Mouse (Mus musculus): ENCODE results near the gene Spsb3. TPM values are rescaled to one million over a fixed set of nuclear protein-coding genes. Genes with fewer than 3 reads are reported as not detected.

Spsb3 gene
- polyA plus RNA-seq, 1 experiment = 47.2 TPM

- peak; percentile 35; the same call in 1 of the 2 replicates for TF ChIP-seq POLR2A (IDR thresholded peaks at IDR 0.05; ENCODE audit: borderline replicate concordance, control insufficient read depth, low read depth, low read length)
- TF ChIP-seq CTCF (IDR thresholded peaks at IDR 0.05; ENCODE audit: control insufficient read depth, insufficient read depth, low read length) = no peak
- 63% methylated on average over 6 of the region's 6 CpGs for WGBS
- no peak overlapping the region for H3K4me3 ChIP-seq (replicated peaks; ENCODE audit: control insufficient read depth, low read depth, low read length)
- peaks cover 3% of the 10 kb centered on the region; the same call in 1 of the 2 replicates for H3K4me1 ChIP-seq (ENCODE audit: control insufficient read depth, insufficient read depth, low read length)
- H3K27ac ChIP-seq (ENCODE audit: control insufficient read depth, insufficient read depth, low read depth, low read length, poor library complexity) = peak overlapping the region; percentile 85
Measured at GRCm38 (mm10) chr17:24858967-24859366, 27.5 kb upstream of the Spsb3 start.

GRCm38 (mm10) chr17:24860076-24860475 lies 26.4 kb upstream of the Spsb3 start:
- Histone ChIP-seq H3K4me1 (ENCODE audit: control insufficient read depth, insufficient read depth, low read length) (peaks cover 3% of the 10 kb centered on the region; the same call in 1 of the 2 replicates), H3K4me3 (replicated peaks; ENCODE audit: control insufficient read depth, low read depth, low read length) (peak overlapping the region; percentile 16), H3K27ac (ENCODE audit: control insufficient read depth, insufficient read depth, low read depth, low read length, poor library complexity) (peak overlapping the region; percentile 85)
- WGBS = 63% methylated on average over 8 of the region's 8 CpGs
- TF ChIP-seq CTCF (IDR thresholded peaks at IDR 0.05; ENCODE audit: control insufficient read depth, insufficient read depth, low read length) (no peak), POLR2A (IDR thresholded peaks at IDR 0.05; ENCODE audit: borderline replicate concordance, control insufficient read depth, low read depth, low read length) (peak; percentile 69)

GRCm38 (mm10) chr17:24861785-24862184 lies 24.7 kb upstream of the Spsb3 start:
- WGBS = 94% methylated on average over 3 of the region's 3 CpGs
- Histone ChIP-seq H3K4me3 (replicated peaks; ENCODE audit: control insufficient read depth, low read depth, low read length) (no peak overlapping the region), H3K4me1 (ENCODE audit: control insufficient read depth, insufficient read depth, low read length) (peaks cover 3% of the 10 kb centered on the region; the same call in 1 of the 2 replicates), H3K27ac (ENCODE audit: control insufficient read depth, insufficient read depth, low read depth, low read length, poor library complexity) (no peak overlapping the region)
- TF ChIP-seq CTCF (IDR thresholded peaks at IDR 0.05; ENCODE audit: control insufficient read depth, insufficient read depth, low read length) (no peak), POLR2A (IDR thresholded peaks at IDR 0.05; ENCODE audit: borderline replicate concordance, control insufficient read depth, low read depth, low read length) (no peak)

GRCm38 (mm10) chr17:24865776-24866175 lies 20.7 kb upstream of the Spsb3 start, which contains the start of gene Igfals:
Gene Igfals (plus strand): TSS chr17:24865997.
- Histone ChIP-seq H3K27ac (ENCODE audit: control insufficient read depth, insufficient read depth, low read depth, low read length, poor library complexity) (no peak within 1 kb of the TSS), H3K4me1 (ENCODE audit: control insufficient read depth, insufficient read depth, low read length) (no peaks in the 10 kb centered on the region), H3K4me3 (replicated peaks; ENCODE audit: control insufficient read depth, low read depth, low read length) (no peak within 1 kb of the TSS)
- TF ChIP-seq POLR2A (IDR thresholded peaks at IDR 0.05; ENCODE audit: borderline replicate concordance, control insufficient read depth, low read depth, low read length) = no peak
- no peak for TF ChIP-seq CTCF (IDR thresholded peaks at IDR 0.05; ENCODE audit: control insufficient read depth, insufficient read depth, low read length)
- WGBS = 95% methylated on average over 8 of the region's 8 CpGs

GRCm38 (mm10) chr17:24867914-24868313 lies 18.5 kb upstream of the Spsb3 start:
- Histone ChIP-seq H3K27ac (ENCODE audit: control insufficient read depth, insufficient read depth, low read depth, low read length, poor library complexity) (no peak overlapping the region), H3K4me3 (replicated peaks; ENCODE audit: control insufficient read depth, low read depth, low read length) (no peak overlapping the region), H3K4me1 (ENCODE audit: control insufficient read depth, insufficient read depth, low read length) (no peaks in the 10 kb centered on the region)
- TF ChIP-seq POLR2A (IDR thresholded peaks at IDR 0.05; ENCODE audit: borderline replicate concordance, control insufficient read depth, low read depth, low read length) = no peak
- TF ChIP-seq CTCF (IDR thresholded peaks at IDR 0.05; ENCODE audit: control insufficient read depth, insufficient read depth, low read length) = no peak
- 95% methylated on average over 10 of the region's 10 CpGs for WGBS

GRCm38 (mm10) chr17:24873695-24874404 lies 12.6 kb upstream of the Spsb3 start:
- Histone ChIP-seq H3K27ac (ENCODE audit: control insufficient read depth, insufficient read depth, low read depth, low read length, poor library complexity) (no peak overlapping the region), H3K4me1 (ENCODE audit: control insufficient read depth, insufficient read depth, low read length) (no peaks in the 10 kb centered on the region), H3K4me3 (replicated peaks; ENCODE audit: control insufficient read depth, low read depth, low read length) (no peak overlapping the region)
- no peak for TF ChIP-seq POLR2A (IDR thresholded peaks at IDR 0.05; ENCODE audit: borderline replicate concordance, control insufficient read depth, low read depth, low read length)
- no peak for TF ChIP-seq CTCF (IDR thresholded peaks at IDR 0.05; ENCODE audit: control insufficient read depth, insufficient read depth, low read length)
- WGBS = 53% methylated on average over 4 of the region's 4 CpGs

GRCm38 (mm10) chr17:24874405-24874745 lies 12.1 kb upstream of the Spsb3 start:
- 33% methylated on average over 1 of the region's 1 CpGs for whole genome bisulfite sequencing
- H3K27ac ChIP-seq (ENCODE audit: control insufficient read depth, insufficient read depth, low read depth, low read length, poor library complexity) = no peak overlapping the region
- no peaks in the 10 kb centered on the region for H3K4me1 ChIP-seq (ENCODE audit: control insufficient read depth, insufficient read depth, low read length)
- TF ChIP-seq CTCF (IDR thresholded peaks at IDR 0.05; ENCODE audit: control insufficient read depth, insufficient read depth, low read length) (no peak), POLR2A (IDR thresholded peaks at IDR 0.05; ENCODE audit: borderline replicate concordance, control insufficient read depth, low read depth, low read length) (no peak)
- no peak overlapping the region for H3K4me3 ChIP-seq (replicated peaks; ENCODE audit: control insufficient read depth, low read depth, low read length)

GRCm38 (mm10) chr17:24874989-24875388 lies 11.5 kb upstream of the Spsb3 start:
- WGBS = 82% methylated on average over 8 of the region's 8 CpGs
- H3K27ac ChIP-seq (ENCODE audit: control insufficient read depth, insufficient read depth, low read depth, low read length, poor library complexity) = no peak overlapping the region
- TF ChIP-seq CTCF (IDR thresholded peaks at IDR 0.05; ENCODE audit: control insufficient read depth, insufficient read depth, low read length) (no peak), POLR2A (IDR thresholded peaks at IDR 0.05; ENCODE audit: borderline replicate concordance, control insufficient read depth, low read depth, low read length) (no peak)
- no peak overlapping the region for H3K4me3 ChIP-seq (replicated peaks; ENCODE audit: control insufficient read depth, low read depth, low read length)
- no peaks in the 10 kb centered on the region; the same call in 1 of the 2 replicates for H3K4me1 ChIP-seq (ENCODE audit: control insufficient read depth, insufficient read depth, low read length)

Measured in bone marrow, adult 2 months (tissue).